Mouse (Mus musculus) liver, postnatal 0 days (tissue): ENCODE data around the gene Paqr5. TPM values are rescaled to one million over a fixed set of nuclear protein-coding genes. Genes with fewer than 3 reads are reported as not detected.
A peak's percentile ranks its signal among the peaks of the same experiment; 100 is the strongest.

Source experiments
- ATAC-seq: fragments of 200-750 bp; cut with Nextera tagmentation; 2 replicates; pipeline ENCODE4 v1.8.0; 2017; ENCODE audit warnings: mild to moderate bottlenecking, moderate library complexity
- DNase-seq: peaks from one replicate; pipeline ENCODE4 v3.0.0-alpha.2; 2016
- H3K27ac ChIP-seq: fragments of 300-500 bp; sonication (generic); 2 replicates; pipeline ENCODE4 v1.5.1; 2014; ENCODE audit warnings: antibody characterized with exemption, moderate library complexity, mild to moderate bottlenecking, low read depth
- H3K27me3 ChIP-seq: fragments of 300-500 bp; sonication (generic); 2 replicates; pipeline ENCODE4 v1.6.1; 2014; ENCODE audit warnings: low read length, control low read depth, mixed read lengths; ENCODE audit not compliant: insufficient read depth
- H3K36me3 ChIP-seq: fragments of 300-500 bp; sonication (generic); replicated peaks from 2 replicates; pipeline ENCODE4 v1.6.1; 2014; ENCODE audit warnings: mild to moderate bottlenecking, control low read depth, low read length, moderate library complexity, mixed read lengths; ENCODE audit not compliant: insufficient read depth
- H3K4me1 ChIP-seq: fragments of 300-500 bp; sonication (generic); 2 replicates; pipeline ENCODE4 v1.6.1; 2014; ENCODE audit warnings: antibody characterized with exemption, mild to moderate bottlenecking, control low read depth; ENCODE audit not compliant: insufficient read depth
- H3K4me2 ChIP-seq: fragments of 300-500 bp; sonication (generic); 2 replicates; pipeline ENCODE4 v1.6.1; 2014; ENCODE audit warnings: low read depth, mild to moderate bottlenecking, low read length, moderate library complexity, mixed read lengths
- H3K4me3 ChIP-seq: fragments of 300-500 bp; sonication (generic); 2 replicates; pipeline ENCODE4 v1.5.1; 2014; ENCODE audit warnings: low read depth, low read length
- H3K9ac ChIP-seq: fragments of 300-500 bp; sonication (generic); replicated peaks from 2 replicates; pipeline ENCODE4 v1.6.1; 2014; ENCODE audit warnings: mild to moderate bottlenecking, moderate library complexity
- H3K9me3 ChIP-seq: fragments of 300-500 bp; sonication (generic); 2 replicates; pipeline ENCODE4 v1.6.1; 2016; ENCODE audit warnings: mild to moderate bottlenecking, control low read depth, low read length, mixed read lengths
- CTCF ChIP-seq: sonication (generic); IDR thresholded peaks from 2 replicates; pipeline ENCODE4 v1.5.1; 2016; ENCODE audit warnings: antibody characterized with exemption, low read depth
- EP300 ChIP-seq: IDR thresholded peaks from 2 replicates; pipeline ENCODE4 v1.6.1; 2016; ENCODE audit warnings: antibody characterized with exemption, low read depth, mild to moderate bottlenecking
- WGBS: fragments of 180-500 bp; shearing (Covaris S2); extraction: QIAGEN DNeasy Blood & Tissue Kit; methylation state at CpG from one replicate; pipeline ENCODE4 v1.1.7; 2014; ENCODE audit not compliant: insufficient replicate concordance; 5-methylcytosine and 5-hydroxymethylcytosine counted together
- polyA plus RNA-seq: library from polyadenylated mRNA; unstranded; fragments of >200 nt; fragmentation: Nextera tagmentation; extraction: Ambion mirVana; gene quantifications from 2 replicates; pipeline ENCODE4 v1.2.1, GENCODE M21; 2015

Gene Paqr5
- polyA plus RNA-seq, 1 experiment from 2014 or later, result 0.16 TPM

GRCm38 (mm10) chr9:61911300-61912128 lies 115.1 kb downstream of the Paqr5 start:
- 43% methylated on average over 6 of the region's 6 CpGs for WGBS
- 0 out of 2 replicates have a peak overlapping the region, but pooled peaks have one; percentile 11 for H3K27ac ChIP-seq
- H3K9ac ChIP-seq, result no peak overlapping the region
- ATAC-seq (no peak), DNase-seq (no peak)
- 0 out of 2 replicates have a peak overlapping the region, but pooled peaks have one; percentile 80 for H3K4me2 ChIP-seq
- peaks cover 19% of the 10 kb centered on the region for H3K36me3 ChIP-seq
- peaks cover 8% of the 10 kb centered on the region for H3K4me1 ChIP-seq
- H3K27me3 ChIP-seq, result no peaks in the 10 kb centered on the region
- no peak for TF ChIP-seq EP300
- no peak for TF ChIP-seq CTCF
- H3K9me3 ChIP-seq, result no peaks in the 10 kb centered on the region
- H3K4me3 ChIP-seq, result no peak overlapping the region

- H3K9me3 ChIP-seq, result no peaks in the 10 kb centered on the region
- 37% methylated on average over 20 of the region's 20 CpGs for WGBS
- H3K9ac ChIP-seq, result no peak overlapping the region
- DNase-seq (peak; percentile 59), ATAC-seq (no peak)
- H3K27me3 ChIP-seq, result no peaks in the 10 kb centered on the region
- no peak overlapping the region for H3K4me3 ChIP-seq
- peaks cover 8% of the 10 kb centered on the region for H3K4me1 ChIP-seq
- peaks cover 18% of the 10 kb centered on the region for H3K36me3 ChIP-seq
- no peak overlapping the region for H3K27ac ChIP-seq
- no peak for TF ChIP-seq EP300
- peak; percentile 27 for TF ChIP-seq CTCF
- H3K4me2 ChIP-seq, result no peak overlapping the region
Measured at GRCm38 (mm10) chr9:61910526-61911256, 116.0 kb downstream of the Paqr5 start.

DNA sequence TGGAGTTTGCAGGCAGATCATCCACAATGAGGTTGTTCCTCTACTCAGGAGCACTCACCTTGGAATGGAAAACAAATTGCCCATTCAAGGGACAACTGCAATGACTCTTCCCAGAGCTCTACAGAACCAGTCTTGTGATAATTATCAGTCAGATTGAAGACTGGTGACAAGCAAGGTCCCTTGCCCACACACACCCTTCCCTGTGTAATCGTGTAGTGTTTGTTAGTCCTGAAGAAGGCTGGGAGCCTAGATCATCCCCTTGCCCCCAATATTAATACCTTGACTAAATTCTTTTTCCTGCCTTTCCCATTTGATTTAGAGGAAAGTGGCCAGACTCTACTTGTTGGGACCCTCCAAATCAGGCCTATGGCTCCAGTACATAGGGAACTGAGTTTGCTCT lies 117.0 kb downstream of the Paqr5 start:
- Histone ChIP-seq H3K27ac (no peak overlapping the region), H3K4me2 (no peak overlapping the region), H3K4me3 (no peak overlapping the region), H3K27me3 (no peaks in the 10 kb centered on the region), H3K4me1 (peaks cover 10% of the 10 kb centered on the region), H3K9me3 (no peaks in the 10 kb centered on the region), H3K36me3 (peaks cover 18% of the 10 kb centered on the region), H3K9ac (no peak overlapping the region)
- no peak for ATAC-seq
- DNase-seq, result no peak
- WGBS, result 59% methylated on average over 1 of the region's 1 CpGs
- TF ChIP-seq EP300 (no peak), CTCF (no peak)

GRCm38 (mm10) chr9:61908832-61909407 lies 117.7 kb downstream of the Paqr5 start:
- TF ChIP-seq CTCF (no peak), EP300 (no peak)
- 84% methylated on average over 11 of the region's 11 CpGs for WGBS
- Histone ChIP-seq H3K27me3 (no peaks in the 10 kb centered on the region), H3K27ac (no peak overlapping the region), H3K9ac (no peak overlapping the region), H3K4me2 (no peak overlapping the region), H3K4me3 (no peak overlapping the region), H3K4me1 (peaks cover 15% of the 10 kb centered on the region), H3K36me3 (peaks cover 18% of the 10 kb centered on the region), H3K9me3 (no peaks in the 10 kb centered on the region)
- DNase-seq, result no peak
- ATAC-seq, result no peak

GRCm38 (mm10) chr9:61908341-61908740 lies 118.3 kb downstream of the Paqr5 start:
- no peak for TF ChIP-seq EP300
- TF ChIP-seq CTCF, result no peak
- no peaks in the 10 kb centered on the region for H3K27me3 ChIP-seq
- H3K9me3 ChIP-seq, result no peaks in the 10 kb centered on the region
- peaks cover 14% of the 10 kb centered on the region for H3K4me1 ChIP-seq
- ATAC-seq (no peak), DNase-seq (no peak)
- 67% methylated on average over 3 of the region's 3 CpGs for WGBS
- H3K36me3 ChIP-seq, result peaks cover 18% of the 10 kb centered on the region
- no peak overlapping the region for H3K27ac ChIP-seq
- no peak overlapping the region for H3K9ac ChIP-seq
- no peak overlapping the region for H3K4me3 ChIP-seq
- no peak overlapping the region for H3K4me2 ChIP-seq

DNA sequence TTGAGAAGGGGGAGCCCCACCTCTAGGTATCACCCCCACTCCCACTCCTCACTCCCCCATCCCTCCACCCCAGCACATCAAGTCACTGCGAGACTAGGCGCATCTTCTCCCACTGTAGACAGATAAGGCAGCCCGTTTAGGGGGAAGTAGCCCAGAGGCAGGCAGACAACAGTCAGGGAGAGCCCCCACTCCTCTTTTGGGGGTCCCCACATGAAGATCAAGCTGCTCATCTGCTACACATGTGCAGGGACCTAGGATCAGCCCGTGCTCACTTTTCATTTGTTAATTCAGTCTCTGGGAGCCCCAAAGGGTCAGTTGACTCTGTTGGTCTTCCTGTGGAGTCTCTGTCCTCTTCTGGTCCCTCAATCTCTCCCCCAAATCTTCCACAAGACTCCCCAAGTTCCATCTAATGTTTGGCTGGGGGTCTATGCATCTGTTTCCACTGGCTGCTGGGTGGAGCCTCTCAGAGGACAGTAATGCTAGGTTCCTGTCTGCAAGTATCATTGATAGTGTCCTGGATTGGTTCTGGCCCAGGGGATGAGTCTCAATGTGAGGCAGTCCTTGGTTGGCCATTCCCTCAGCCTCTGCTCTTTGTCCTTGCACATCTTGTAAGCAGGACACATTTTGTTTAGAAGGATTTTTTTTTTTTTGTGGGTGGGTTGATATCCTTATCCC lies 118.9 kb downstream of the Paqr5 start:
- Histone ChIP-seq H3K9ac (no peak overlapping the region), H3K4me3 (no peak overlapping the region), H3K36me3 (peaks cover 15% of the 10 kb centered on the region), H3K4me2 (no peak overlapping the region), H3K27me3 (no peaks in the 10 kb centered on the region), H3K4me1 (peaks cover 9% of the 10 kb centered on the region), H3K9me3 (no peaks in the 10 kb centered on the region), H3K27ac (no peak overlapping the region)
- TF ChIP-seq CTCF, result no peak
- no peak for TF ChIP-seq EP300
- DNase-seq, result no peak
- no peak for ATAC-seq
- 59% methylated on average over 4 of the region's 4 CpGs for WGBS
